Mouse (Mus musculus): Measurements from ENCODE around the gene Dnah9. TPM values are rescaled to one million over a fixed set of nuclear protein-coding genes. Genes with fewer than 3 reads are reported as not detected.
A peak's percentile ranks its signal among the peaks of the same experiment; 100 is the strongest.

Gene Dnah9
- total and polyA plus RNA-seq, 3 experiments = 0.01 TPM; not detected in 2

DNA sequence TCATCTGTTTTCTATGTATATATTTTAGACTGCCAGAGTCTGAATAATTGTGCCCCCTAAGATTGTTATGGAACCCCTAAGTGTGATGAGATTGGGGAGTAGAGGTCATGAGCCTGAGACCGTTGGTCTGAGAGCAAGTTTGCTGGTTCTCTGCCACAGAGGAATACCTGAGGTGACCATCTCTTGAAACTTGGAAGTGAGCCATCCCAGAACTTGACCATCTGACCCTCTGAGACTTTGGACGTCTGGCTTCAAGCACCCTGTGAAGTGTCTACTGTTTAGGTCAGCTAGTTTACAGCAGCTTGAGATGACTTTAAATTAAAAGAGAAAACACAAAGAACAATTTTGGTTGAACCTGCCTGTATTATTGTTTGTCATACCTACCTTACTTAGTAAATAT is 125.8 kb downstream of the Dnah9 start:
- no peaks in the 10 kb centered on the region for H3K27me3 ChIP-seq (ENCODE audit: control insufficient read depth in 1 of 2, insufficient read depth in 2 of 2, low read length in 2 of 2)
- no peak overlapping the region for H3K27ac ChIP-seq (ENCODE audit: control insufficient read depth, low read depth, low read length)
- no peaks in the 10 kb centered on the region for H3K4me1 ChIP-seq (ENCODE audit: control insufficient read depth in 1 of 2, insufficient read depth in 2 of 2, low read length in 2 of 2)
- H3K36me3 ChIP-seq (ENCODE audit: control insufficient read depth in 1 of 2, insufficient read depth in 2 of 2, low read length in 2 of 2) = no peaks in the 10 kb centered on the region
- no peak overlapping the region for H3K9ac ChIP-seq (ENCODE audit: control insufficient read depth, low read depth, low read length, poor library complexity, severe bottlenecking)
- no peak for TF ChIP-seq ZNF384 (IDR thresholded peaks at IDR 0.05; ENCODE audit: low read depth, low read length)
- TF ChIP-seq MAX (IDR thresholded peaks at IDR 0.05; ENCODE audit: low read length) = no peak
- TF ChIP-seq BHLHE40 (IDR thresholded peaks at IDR 0.05; ENCODE audit: borderline replicate concordance, low read depth, low read length) = no peak
- TF ChIP-seq GATA1 (IDR thresholded peaks at IDR 0.05; ENCODE audit: low read depth, low read length) = no peak
- TF ChIP-seq NRF1 (IDR thresholded peaks at IDR 0.05; ENCODE audit: insufficient read depth, low read depth, low read length, poor library complexity, severe bottlenecking) = no peak
- TF ChIP-seq MXI1 (IDR thresholded peaks at IDR 0.05; ENCODE audit: low read depth, low read length) = no peak
- no peak for TF ChIP-seq MYB (IDR thresholded peaks at IDR 0.05; ENCODE audit: low read depth, low read length)
- no peak for TF ChIP-seq POLR2AphosphoS2 (IDR thresholded peaks at IDR 0.05; ENCODE audit: low read length)
- TF ChIP-seq MYC (IDR thresholded peaks at IDR 0.05; ENCODE audit: low read depth, low read length) = no peak
- no peak for TF ChIP-seq CHD1 (IDR thresholded peaks at IDR 0.05; ENCODE audit: low read depth, low read length)
- no peak for TF ChIP-seq UBTF (IDR thresholded peaks at IDR 0.05; ENCODE audit: borderline replicate concordance, insufficient read depth, low read depth, low read length)
- no peak overlapping the region for H3K4me3 ChIP-seq (ENCODE audit: control insufficient read depth in 1 of 2, insufficient read depth in 1 of 2, low read depth in 2 of 2, low read length in 2 of 2)
- H3K79me2 ChIP-seq (ENCODE audit: control insufficient read depth, insufficient read depth, low read length, poor library complexity) = no peaks in the 10 kb centered on the region
- DNase-seq (ENCODE audit: low read depth, low spot score) = no peak
- no peaks in the 10 kb centered on the region for H3K9me3 ChIP-seq (replicated peaks; ENCODE audit: insufficient read depth, low read length)

- H3K9ac ChIP-seq (ENCODE audit: control insufficient read depth, low read depth, low read length, poor library complexity, severe bottlenecking) = no peak overlapping the region
- H3K9me3 ChIP-seq (replicated peaks; ENCODE audit: insufficient read depth, low read length) = no peaks in the 10 kb centered on the region
- no peaks in the 10 kb centered on the region for H3K36me3 ChIP-seq (ENCODE audit: control insufficient read depth in 1 of 2, insufficient read depth in 2 of 2, low read length in 2 of 2)
- no peaks in the 10 kb centered on the region for H3K4me1 ChIP-seq (ENCODE audit: control insufficient read depth in 1 of 2, insufficient read depth in 2 of 2, low read length in 2 of 2)
- TF ChIP-seq MXI1 (IDR thresholded peaks at IDR 0.05; ENCODE audit: low read depth, low read length) (no peak), MAX (IDR thresholded peaks at IDR 0.05; ENCODE audit: low read length) (no peak), EP300 (IDR thresholded peaks at IDR 0.05; ENCODE audit: low read depth in 1 of 2, low read length in 2 of 2) (no peak)
- DNase-seq (ENCODE audit: low read depth, low spot score) = no peak
- H3K4me3 ChIP-seq (ENCODE audit: control insufficient read depth in 1 of 2, insufficient read depth in 1 of 2, low read depth in 2 of 2, low read length in 2 of 2) = no peak overlapping the region
- no peaks in the 10 kb centered on the region for H3K79me2 ChIP-seq (ENCODE audit: control insufficient read depth, insufficient read depth, low read length, poor library complexity)
- H3K27ac ChIP-seq (ENCODE audit: control insufficient read depth, low read depth, low read length) = no peak overlapping the region
- no peaks in the 10 kb centered on the region for H3K27me3 ChIP-seq (ENCODE audit: control insufficient read depth in 1 of 2, insufficient read depth in 2 of 2, low read length in 2 of 2)
Observed at GRCm38 (mm10) chr11:66025728-66026127, 142.6 kb downstream of the Dnah9 start.

DNA sequence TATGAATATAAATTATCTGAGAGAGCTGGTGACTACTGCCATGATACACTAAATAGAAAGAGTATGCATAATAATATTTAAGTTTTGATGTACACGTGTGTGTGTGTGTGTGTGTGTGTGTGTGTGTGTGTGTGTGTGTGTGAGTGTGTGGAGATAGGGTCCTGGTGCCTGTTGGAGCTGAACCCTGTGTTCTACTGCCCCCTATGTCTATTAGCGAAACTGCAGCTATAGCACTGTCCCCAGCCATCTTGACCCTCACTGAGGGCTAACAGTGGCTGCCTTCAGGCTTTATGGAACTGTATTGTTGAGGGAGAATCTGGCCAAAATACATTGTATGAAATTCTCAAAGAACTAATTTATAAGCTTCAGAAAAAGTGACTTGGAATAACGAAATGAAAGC is 192.5 kb downstream of the Dnah9 start:
- TF ChIP-seq RAD21 (IDR thresholded peaks at IDR 0.05; ENCODE audit: low read depth, low read length) = peak; percentile 38
- TF ChIP-seq ETS1 (IDR thresholded peaks at IDR 0.05; ENCODE audit: low read depth, low read length) = no peak
- TF ChIP-seq ZNF384 (IDR thresholded peaks at IDR 0.05; ENCODE audit: low read depth, low read length) = no peak
- TF ChIP-seq CTCF (IDR thresholded peaks at IDR 0.05 in 2 of 3, conservative IDR thresholded peaks at IDR 0.05 in 1 of 3; ENCODE audit: control insufficient read depth in 1 of 3, insufficient read depth in 1 of 3, low read depth in 2 of 3, low read length in 3 of 3, poor library complexity in 1 of 3, severe bottlenecking in 1 of 3) = peak in 2 of 3 experiments; percentile 27 to 30; a peak in 3 of 6 replicates
- Histone ChIP-seq H3K27me3 (ENCODE audit: control insufficient read depth in 1 of 2, insufficient read depth in 2 of 2, low read length in 2 of 2) (no peaks in the 10 kb centered on the region), H3K9me3 (replicated peaks; ENCODE audit: insufficient read depth, low read length) (no peaks in the 10 kb centered on the region), H3K9ac (ENCODE audit: control insufficient read depth, low read depth, low read length, poor library complexity, severe bottlenecking) (no peak overlapping the region), H3K4me3 (ENCODE audit: control insufficient read depth in 1 of 2, insufficient read depth in 1 of 2, low read depth in 2 of 2, low read length in 2 of 2) (no peak overlapping the region), H3K27ac (ENCODE audit: control insufficient read depth, low read depth, low read length) (no peak overlapping the region), H3K36me3 (ENCODE audit: control insufficient read depth in 1 of 2, insufficient read depth in 2 of 2, low read length in 2 of 2) (no peaks in the 10 kb centered on the region), H3K79me2 (ENCODE audit: control insufficient read depth, insufficient read depth, low read length, poor library complexity) (no peaks in the 10 kb centered on the region), H3K4me1 (ENCODE audit: control insufficient read depth in 1 of 2, insufficient read depth in 2 of 2, low read length in 2 of 2) (no peaks in the 10 kb centered on the region)
- DNase-seq (ENCODE audit: low read depth, low spot score) = peak; percentile 6
